Mouse (Mus musculus) left cerebral cortex, adult 8-10 months (tissue): ENCODE measurements around the gene AB124611. TPM values are rescaled to one million over a fixed set of nuclear protein-coding genes. Genes with fewer than 3 reads are reported as not detected.

Experiments used
- microRNA-seq, 2 experiments: library from miRNA; unstranded; fragments of <30 nt; microRNA quantifications; one replicate each; pipeline ENCODE4 v1.2.0; 2022
- total RNA-seq, 4 experiments: library from RNA; stranded (reverse); gene quantifications; 2 replicates each; pipeline ENCODE4 v1.2.4; 2022

Gene AB124611
- total RNA-seq, 4 experiments from 2014 or later, result 0.27 to 0.68 (median 0.41) TPM; not detected in 1

Small RNA genes lying within 50 kb of the gene (microRNA-seq; reads per million reads assigned to microRNA genes)
- gene Mir199a-1, result 0 reads per million in 2 experiments

Other genes starting within 250 kb of the AB124611 start
- 10 to 100 TPM; 33.5 to 43.4 (median 39.4) TPM for gene Kri1, start 238.2 kb upstream of the AB124611 start, total RNA-seq
- gene Cdkn2d, start 234.8 kb upstream of the AB124611 start, total RNA-seq, result 10 to 100 TPM; 53.5 to 63.9 (median 58.8) TPM
- gene Ap1m2, start 213.8 kb upstream of the AB124611 start, total RNA-seq, result 1 to 10 TPM; 1.2 to 1.5 (median 1.4) TPM
- gene Slc44a2, start 205.5 kb upstream of the AB124611 start, total RNA-seq, result 10 to 100 TPM; 48.0 to 68.9 (median 52.3) TPM
- gene Ilf3, start 158.3 kb upstream of the AB124611 start, total RNA-seq, result 10 to 100 TPM; 90.2 to 93.1 (median 91.0) TPM
- gene Qtrt1, start 114.3 kb upstream of the AB124611 start, total RNA-seq, result 10 to 100 TPM; 17.0 to 28.0 (median 23.5) TPM
- 10 to 100 TPM; 49.5 to 64.9 (median 60.9) TPM for gene Dnm2, start 101.3 kb upstream of the AB124611 start, total RNA-seq
- 10 to 100 TPM; 15.1 to 18.4 (median 16.4) TPM for gene Tmed1, start 15.9 kb upstream of the AB124611 start, total RNA-seq
- gene Carm1, start 20.7 kb downstream of the AB124611 start, total RNA-seq, result 10 to 100 TPM; 76.4 to 91.3 (median 83.1) TPM
- 10 to 100 TPM; 52.8 to 64.0 (median 54.5) TPM for gene Timm29, start 66.5 kb downstream of the AB124611 start, total RNA-seq
- gene Yipf2, start 66.7 kb downstream of the AB124611 start, total RNA-seq, result 10 to 100 TPM; 20.7 to 25.4 (median 22.7) TPM
- 100 to 1,000 TPM in 2 of 4 experiments, 10 to 100 TPM in 2; 96.5 to 103 (median 99.6) TPM for gene Smarca4, start 90.0 kb downstream of the AB124611 start, total RNA-seq
- 10 to 100 TPM; 23.7 to 32.4 (median 28.6) TPM for gene Ldlr, start 197.3 kb downstream of the AB124611 start, total RNA-seq
- 1 to 10 TPM; 2.0 to 2.5 (median 2.2) TPM for gene Spc24, start 234.1 kb downstream of the AB124611 start, total RNA-seq